Mouse (Mus musculus) heart, embryonic 11.5 days (tissue): ENCODE measurements around the gene Nol3. TPM values are rescaled to one million over a fixed set of nuclear protein-coding genes. Genes with fewer than 3 reads are reported as not detected.

Source experiments
- ATAC-seq: fragments of 200-750 bp; cut with Nextera tagmentation; replicated peaks from 2 replicates; pipeline ENCODE4 v1.8.0; 2017; ENCODE audit warnings: moderate library complexity; ENCODE audit not compliant: insufficient number of reproducible peaks, low FRiP score, low TSS enrichment
- H3K27ac ChIP-seq: fragments of 300-500 bp; sonication (generic); 2 replicates; pipeline ENCODE4 v1.5.1; 2014; ENCODE audit warnings: mild to moderate bottlenecking, low read depth, low read length
- H3K27me3 ChIP-seq: fragments of 300-500 bp; sonication (generic); 2 replicates; pipeline ENCODE4 v1.6.1; 2014; ENCODE audit warnings: mild to moderate bottlenecking, low read length, mixed read lengths; ENCODE audit not compliant: control insufficient read depth, insufficient read depth
- H3K36me3 ChIP-seq: fragments of 300-500 bp; sonication (generic); 2 replicates; pipeline ENCODE4 v1.6.1; 2014; ENCODE audit warnings: mild to moderate bottlenecking, low read length, moderate library complexity, mixed read lengths; ENCODE audit not compliant: control insufficient read depth, insufficient read depth
- H3K4me1 ChIP-seq: fragments of 300-500 bp; sonication (generic); 2 replicates; pipeline ENCODE4 v1.6.1; 2014; ENCODE audit warnings: low read length; ENCODE audit not compliant: control insufficient read depth, insufficient read depth
- H3K4me2 ChIP-seq: fragments of 300-500 bp; sonication (generic); 2 replicates; pipeline ENCODE4 v1.6.1; 2014; ENCODE audit warnings: mild to moderate bottlenecking, moderate library complexity
- H3K4me3 ChIP-seq: fragments of 300-500 bp; sonication (generic); 2 replicates; pipeline ENCODE4 v1.5.1; 2014; ENCODE audit warnings: low read depth, low read length
- H3K9ac ChIP-seq: fragments of 300-500 bp; sonication (generic); 2 replicates; pipeline ENCODE4 v1.6.1; 2014; ENCODE audit warnings: mild to moderate bottlenecking, low read depth, low read length, moderate library complexity
- H3K9me3 ChIP-seq: fragments of 300-500 bp; sonication (generic); replicated peaks from 2 replicates; pipeline ENCODE4 v1.6.1; 2016; ENCODE audit warnings: low read length; ENCODE audit not compliant: control insufficient read depth
- WGBS: fragments of 180-500 bp; shearing (Covaris S2); extraction: QIAGEN DNeasy Blood & Tissue Kit; methylation state at CpG from one replicate; pipeline ENCODE4 v1.1.7; 2014; ENCODE audit not compliant: insufficient replicate concordance; 5-methylcytosine and 5-hydroxymethylcytosine counted together
- polyA plus RNA-seq: library from polyadenylated mRNA; unstranded; fragments of >200 nt; fragmentation: Nextera tagmentation; extraction: Ambion mirVana; gene quantifications from 2 replicates; pipeline ENCODE4 v1.2.1, GENCODE M21; 2014

The Nol3 gene
- polyA plus RNA-seq, 1 experiment from 2014 or later = 1.8 TPM

DNA sequence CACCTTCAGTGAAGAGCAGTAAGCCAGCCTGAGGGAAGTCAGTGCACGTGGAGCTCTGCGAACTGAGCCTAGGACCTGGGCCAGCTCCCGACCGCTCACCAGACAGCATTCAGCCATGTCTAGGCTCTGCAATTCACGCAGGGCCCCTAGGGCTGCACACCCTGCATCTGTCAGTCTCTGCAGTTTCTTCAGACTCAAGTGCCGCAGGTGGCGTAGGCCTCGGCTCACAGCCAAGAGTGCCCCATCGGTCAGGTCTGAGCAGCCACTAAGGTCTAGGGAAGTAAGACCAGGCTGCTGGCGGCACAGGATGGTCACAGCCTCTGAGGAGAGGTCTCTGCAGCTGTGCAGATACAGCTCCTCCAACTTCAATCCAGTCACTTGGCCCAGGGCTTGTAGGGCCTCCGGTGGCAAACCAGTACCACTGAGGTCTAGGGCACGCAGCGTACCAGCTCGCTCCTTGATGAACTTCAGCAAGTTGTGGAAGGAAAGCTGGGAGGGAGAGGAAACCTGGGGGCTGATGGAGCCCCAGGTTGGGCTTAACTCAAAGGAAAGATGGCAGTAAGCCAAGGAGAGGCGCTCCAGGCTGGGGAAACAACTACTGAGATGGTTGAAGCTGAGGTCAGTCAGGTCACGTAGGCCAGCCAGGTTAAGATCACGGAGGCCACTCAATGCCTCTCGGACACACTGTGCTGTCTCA, 39.3 kb downstream of the Nol3 start:
- Histone ChIP-seq H3K27ac (no peak overlapping the region), H3K4me2 (no peak overlapping the region), H3K4me1 (peaks cover 4% of the 10 kb centered on the region; the same call in 1 of the 2 replicates), H3K9ac (no peak overlapping the region), H3K36me3 (peaks cover 28% of the 10 kb centered on the region), H3K9me3 (no peaks in the 10 kb centered on the region), H3K27me3 (no peaks in the 10 kb centered on the region), H3K4me3 (no peak overlapping the region)
- no peak for ATAC-seq
- WGBS = 90% methylated on average over 18 of the region's 18 CpGs

DNA sequence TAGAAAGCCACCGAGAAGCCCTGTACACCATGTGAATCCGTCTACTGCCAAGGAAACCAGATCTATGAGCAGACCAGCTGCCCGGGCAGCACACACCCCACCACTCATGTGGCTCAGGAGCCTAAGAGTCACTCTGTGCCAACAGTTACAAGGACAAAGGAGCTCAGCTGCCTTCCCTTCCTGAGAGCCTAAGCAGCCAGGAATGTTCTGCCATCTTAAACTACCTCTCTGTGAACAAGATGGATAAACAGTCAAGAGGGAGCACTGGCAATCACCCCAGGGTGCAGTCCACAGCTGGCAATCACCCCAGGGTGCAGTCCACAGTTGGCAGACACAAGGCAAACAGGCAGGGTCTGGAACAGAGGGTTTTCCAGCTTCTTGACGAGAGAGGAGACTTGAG, 42.0 kb downstream of the Nol3 start:
- Histone ChIP-seq H3K36me3 (peaks cover 18% of the 10 kb centered on the region), H3K4me2 (no peak overlapping the region), H3K9ac (no peak overlapping the region), H3K27ac (no peak overlapping the region), H3K27me3 (no peaks in the 10 kb centered on the region), H3K9me3 (no peaks in the 10 kb centered on the region), H3K4me3 (no peak overlapping the region), H3K4me1 (peaks cover 4% of the 10 kb centered on the region; the same call in 1 of the 2 replicates)
- no peak for ATAC-seq
- WGBS = 80% methylated on average over 4 of the region's 4 CpGs

DNA sequence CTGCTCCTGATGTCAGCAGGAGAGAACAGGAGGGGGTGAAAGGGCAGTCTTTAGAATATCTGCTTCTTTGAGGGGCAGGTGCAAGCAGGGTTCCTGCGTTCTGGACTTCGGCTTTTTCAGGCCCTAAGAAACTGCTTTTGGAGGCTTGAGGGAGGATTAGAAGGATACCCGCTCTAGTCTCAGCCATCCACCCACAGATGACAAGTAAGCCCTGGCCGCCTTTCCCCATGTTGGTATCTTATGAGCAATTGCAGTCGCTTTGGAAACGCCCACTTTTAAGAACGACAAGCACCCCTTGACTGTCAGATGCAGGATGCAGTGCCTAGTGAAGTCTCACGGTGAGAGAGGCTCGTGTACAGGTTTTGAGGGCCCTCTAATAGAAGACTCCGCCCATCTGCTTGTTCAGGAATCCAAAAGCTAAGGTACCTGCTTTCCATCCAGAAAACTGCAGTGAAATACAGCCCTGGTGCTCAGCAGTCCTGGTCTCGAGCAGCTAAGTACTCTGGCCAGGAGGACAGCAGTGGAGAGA, 42.8 kb downstream of the Nol3 start:
- ATAC-seq = no peak
- Histone ChIP-seq H3K4me3 (no peak overlapping the region), H3K27ac (no peak overlapping the region), H3K4me1 (peaks cover 2% of the 10 kb centered on the region; the same call in 1 of the 2 replicates), H3K27me3 (no peaks in the 10 kb centered on the region), H3K4me2 (no peak overlapping the region), H3K9ac (no peak overlapping the region), H3K9me3 (no peaks in the 10 kb centered on the region), H3K36me3 (peaks cover 16% of the 10 kb centered on the region)
- WGBS = 78% methylated on average over 11 of the region's 11 CpGs

DNA sequence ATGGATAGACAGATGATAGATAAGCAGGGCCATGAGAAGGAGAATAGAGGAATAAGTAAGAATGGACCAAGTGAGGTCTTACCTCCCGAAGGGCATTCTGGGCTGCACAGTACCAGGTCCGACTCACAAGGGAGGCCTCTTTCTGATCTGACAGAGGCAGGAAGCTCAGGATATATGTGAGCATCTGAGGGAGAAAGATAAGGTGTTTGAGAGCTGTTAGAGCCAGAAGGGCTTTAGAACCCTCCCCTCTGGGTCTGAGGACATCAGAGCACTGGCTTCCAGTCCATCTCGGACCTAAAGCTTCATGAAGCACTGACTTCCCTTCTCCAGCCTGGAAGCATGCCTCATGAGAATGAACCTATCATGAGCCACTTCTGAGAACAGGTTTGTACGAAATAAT, 47.2 kb downstream of the Nol3 start:
- Histone ChIP-seq H3K4me2 (no peak overlapping the region), H3K9me3 (no peaks in the 10 kb centered on the region), H3K4me1 (peaks cover 16% of the 10 kb centered on the region), H3K9ac (no peak overlapping the region), H3K36me3 (peaks cover 4% of the 10 kb centered on the region; the same call in 1 of the 2 replicates), H3K27me3 (no peaks in the 10 kb centered on the region), H3K4me3 (no peak overlapping the region), H3K27ac (no peak overlapping the region)
- no peak for ATAC-seq
- WGBS = 71% methylated on average over 4 of the region's 4 CpGs

DNA sequence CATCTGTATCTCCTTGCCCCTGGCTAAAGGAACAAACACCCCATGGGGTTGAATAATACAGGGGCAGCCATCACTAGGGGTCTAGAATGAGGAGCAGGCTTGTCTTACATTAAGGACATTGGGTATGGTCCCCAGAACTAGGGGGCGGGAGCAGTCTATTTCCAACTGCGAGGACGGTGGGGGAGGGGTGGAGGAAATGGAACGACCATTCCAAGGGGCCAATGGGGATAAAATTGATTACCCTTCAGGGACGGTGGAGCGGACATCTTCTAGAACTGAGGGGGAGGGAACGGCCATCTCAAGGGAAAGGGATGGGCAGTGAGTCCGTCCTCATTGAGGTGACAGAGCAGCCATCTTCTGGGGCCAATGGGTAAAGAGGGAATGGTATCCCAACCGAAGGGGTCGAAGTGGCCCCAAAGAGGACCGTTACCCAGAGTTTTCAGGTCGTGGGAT, 49.7 kb downstream of the Nol3 start:
- peak overlapping the region; percentile 81 for H3K27ac ChIP-seq

DNA sequence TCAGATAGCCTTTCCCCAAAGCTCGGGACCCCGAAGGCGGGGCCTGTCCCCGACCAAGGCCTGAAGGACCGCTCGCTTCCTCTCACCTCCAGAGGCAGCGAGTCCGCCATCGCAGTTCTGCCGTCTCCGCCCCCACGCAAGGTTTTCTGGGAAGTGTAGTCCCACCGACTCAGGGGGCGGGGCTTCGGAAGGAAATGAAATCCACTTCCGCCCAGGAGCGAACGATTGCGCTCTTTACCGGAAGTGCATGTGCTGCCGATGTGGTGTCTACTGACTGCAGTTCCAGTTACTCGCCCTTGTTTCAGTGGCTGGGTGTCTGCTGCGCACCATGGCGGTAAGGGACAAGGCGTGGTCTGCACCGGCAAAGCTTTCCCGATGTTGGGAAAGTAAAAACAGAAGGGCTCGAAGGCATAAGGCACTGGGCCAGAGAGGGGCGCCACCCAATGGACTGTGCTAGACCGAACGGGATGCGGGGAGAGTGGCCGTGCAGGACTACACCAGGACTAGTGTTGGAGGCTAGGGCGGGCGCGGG, 50.3 kb downstream of the Nol3 start, which contains the start of the genes Lrrc29 and Tmem208:
Lrrc29 (minus strand) TSS at position 138 of the 532 bp plus-strand sequence.
Tmem208 (plus strand) TSS at position 214 of the 532 bp plus-strand sequence.
- Histone ChIP-seq H3K27ac (peak within 1 kb of the TSS; percentile 81), H3K9me3 (no peaks in the 10 kb centered on the region), H3K27me3 (no peaks in the 10 kb centered on the region), H3K4me3 (peak within 1 kb of the TSS; percentile 79), H3K4me1 (peaks cover 16% of the 10 kb centered on the region), H3K9ac (peak within 1 kb of the TSS; percentile 89), H3K36me3 (peaks cover 29% of the 10 kb centered on the region), H3K4me2 (peak within 1 kb of the TSS; percentile 73)
- peak; percentile 87 for ATAC-seq
- WGBS = under 1% methylated on average over 36 of the region's 36 CpGs

More for the DNA sequence above, 49.7 kb downstream of the Nol3 start:
- Histone ChIP-seq H3K36me3 (peaks cover 23% of the 10 kb centered on the region), H3K9me3 (no peaks in the 10 kb centered on the region), H3K4me3 (peak overlapping the region; percentile 79), H3K9ac (peak overlapping the region; percentile 89), H3K27me3 (no peaks in the 10 kb centered on the region), H3K4me2 (peak overlapping the region; percentile 73), H3K4me1 (peaks cover 16% of the 10 kb centered on the region)
- no peak for ATAC-seq
- WGBS = 0% methylated on average over 12 of the region's 12 CpGs

DNA sequence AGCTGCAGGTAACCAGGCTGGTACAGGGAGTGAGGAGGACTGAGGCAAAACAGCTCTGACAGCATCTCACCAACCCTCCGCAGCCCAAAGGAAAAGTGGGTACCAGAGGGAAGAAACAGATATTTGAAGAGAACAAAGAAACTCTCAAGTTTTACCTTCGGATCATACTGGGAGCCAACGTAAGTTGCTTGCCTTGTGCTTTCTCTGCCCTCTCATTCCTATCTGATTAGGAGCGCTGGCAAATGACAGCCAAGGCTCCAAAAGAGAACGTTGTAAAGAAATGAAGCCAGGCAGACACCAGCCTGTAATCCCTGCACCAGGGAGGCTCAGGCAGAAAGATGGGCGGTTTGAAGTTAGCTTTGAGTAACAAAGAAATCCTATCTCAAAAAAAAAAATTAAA, 51.0 kb downstream of the Nol3 start:
- no peak for ATAC-seq
- H3K36me3 ChIP-seq = peaks cover 36% of the 10 kb centered on the region
- WGBS = 32% methylated on average over 6 of the region's 6 CpGs

DNA sequence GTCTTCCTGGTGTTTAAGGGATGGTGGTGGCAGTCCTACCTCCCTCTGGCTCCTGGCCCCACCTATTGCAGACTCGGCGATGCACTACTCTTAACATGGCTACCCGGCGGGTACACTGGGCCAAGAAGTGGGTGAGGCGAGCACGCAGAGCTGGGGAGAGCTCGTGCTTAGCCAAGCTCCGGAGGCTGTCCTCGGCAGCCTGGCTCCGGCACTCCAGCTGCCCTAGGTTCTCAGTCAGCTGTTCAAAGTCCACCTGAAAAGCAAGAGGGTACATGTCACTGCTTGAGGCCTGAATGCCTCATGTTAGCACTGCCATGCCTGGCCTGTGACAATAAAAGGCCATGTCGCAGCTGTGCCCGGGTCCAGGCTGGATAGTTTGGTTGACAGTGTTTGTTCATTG, 54.4 kb downstream of the Nol3 start:
- H3K27ac ChIP-seq = no peak overlapping the region
- no peak for ATAC-seq
- WGBS = 95% methylated on average over 12 of the region's 12 CpGs
- H3K4me2 ChIP-seq = no peak overlapping the region
- H3K27me3 ChIP-seq = no peaks in the 10 kb centered on the region
- H3K9me3 ChIP-seq = no peaks in the 10 kb centered on the region
- no peak overlapping the region for H3K4me3 ChIP-seq
- peaks cover 10% of the 10 kb centered on the region for H3K4me1 ChIP-seq
- H3K36me3 ChIP-seq = peaks cover 38% of the 10 kb centered on the region
- no peak overlapping the region for H3K9ac ChIP-seq

More for the DNA sequence above, 51.0 kb downstream of the Nol3 start:
- H3K4me1 ChIP-seq = peaks cover 16% of the 10 kb centered on the region
- H3K4me3 ChIP-seq = peak overlapping the region; percentile 79
- peak overlapping the region; percentile 73 for H3K4me2 ChIP-seq
- H3K9me3 ChIP-seq = no peaks in the 10 kb centered on the region
- H3K9ac ChIP-seq = peak overlapping the region; percentile 89
- H3K27ac ChIP-seq = peak overlapping the region; percentile 81; the same call in 1 of the 2 replicates
- H3K27me3 ChIP-seq = no peaks in the 10 kb centered on the region
